Mouse (Mus musculus) limb, embryonic 15.5 days (tissue): ENCODE results near the gene Cd200r4. TPM values are rescaled to one million over a fixed set of nuclear protein-coding genes. Genes with fewer than 3 reads are reported as not detected.

Source experiments
- polyA plus RNA-seq: library from polyadenylated mRNA; unstranded; fragments of >200 nt; fragmentation: Nextera tagmentation; extraction: Ambion mirVana; gene quantifications from 2 replicates; pipeline ENCODE4 v1.2.1, GENCODE M21; 2015

The Cd200r4 gene
- polyA plus RNA-seq, 1 experiment from 2014 or later: 0.76 TPM

Other genes with a start within 250 kb of the Cd200r4 start
- gene Nepro, start 87.4 kb upstream of the Cd200r4 start, polyA plus RNA-seq: 6.9 and 7.4 TPM in 2 replicates
- 23.1 and 26.7 TPM in 2 replicates for gene Gtpbp8, start 65.4 kb upstream of the Cd200r4 start, polyA plus RNA-seq
- gene Cd200r1, start 46.0 kb upstream of the Cd200r4 start, polyA plus RNA-seq: 2.6 and 3.1 TPM in 2 replicates
- not detected in 2 replicates for gene Cd200r2, start 55.4 kb downstream of the Cd200r4 start, polyA plus RNA-seq
- gene Cd200r3, start 131.9 kb downstream of the Cd200r4 start, polyA plus RNA-seq: 3.6 and 4.1 TPM in 2 replicates